8 mouse cellular contexts compared by ENCODE assay signal in genomic region chr7:127966371-127966918, GRCm38 (mm10). TPM values are rescaled to one million over a fixed set of nuclear protein-coding genes. Genes with fewer than 3 reads are reported as not detected.
DNase-seq lines count a peak whose midpoint lies in the region; ATAC-seq and TF ChIP-seq lines count a peak whose summit lies in the region.

No protein-coding gene starts in this region.

- H3K4me3 ChIP-seq in lung, postnatal 0 days (ENCODE audit: low read depth, low read length): peak overlapping the region; percentile 99
- H3K4me3 ChIP-seq in brown adipose tissue, adult 24 weeks (ENCODE audit: insufficient read depth, low read depth, low read length): peak overlapping the region; percentile 99
- H3K4me3 ChIP-seq in limb, embryonic 13.5 days: peak overlapping the region; percentile 93
- H3K4me3 ChIP-seq in small intestine, adult 2 months (ENCODE audit: low read depth, low read length): peak overlapping the region; percentile 72

- no peak for ATAC-seq in lung, postnatal 0 days
- no peak for ATAC-seq in limb, embryonic 13.5 days (ENCODE audit: low FRiP score, low read depth)
- no peak for ATAC-seq in monocyte, adult 5-6 weeks (replicated peaks; ENCODE audit: insufficient number of reproducible peaks, low FRiP score, low TSS enrichment, poor library complexity, severe bottlenecking)

- 9% methylated on average over 10 of the region's 10 CpGs for WGBS in lung, postnatal 0 days
- 8% methylated on average over 10 of the region's 10 CpGs for WGBS in limb, embryonic 13.5 days
- 12% methylated on average over 10 of the region's 10 CpGs for whole genome bisulfite sequencing in small intestine, adult 2 months

- no peak for TF ChIP-seq EP300 in lung, postnatal 0 days (IDR thresholded peaks at IDR 0.05)

- peak overlapping the region; percentile 96 for H3K9ac ChIP-seq in lung, postnatal 0 days (replicated peaks; ENCODE audit: low read depth)
- H3K9ac ChIP-seq in limb, embryonic 13.5 days: peak overlapping the region; percentile 97

- H3K36me3 ChIP-seq in lung, postnatal 0 days (ENCODE audit: insufficient read depth, low read length): peaks cover 8% of the 10 kb centered on the region; the same call in 1 of the 2 replicates
- H3K36me3 ChIP-seq in limb, embryonic 13.5 days: peaks cover 21% of the 10 kb centered on the region
- H3K36me3 ChIP-seq in small intestine, adult 2 months (ENCODE audit: control insufficient read depth, insufficient read depth, low read length): peaks cover 14% of the 10 kb centered on the region

- TF ChIP-seq CTCF in lung, postnatal 0 days (IDR thresholded peaks at IDR 0.05): no peak
- no peak for TF ChIP-seq CTCF in small intestine, adult 2 months (IDR thresholded peaks at IDR 0.05; ENCODE audit: extremely low read depth, insufficient read length, insufficient replicate concordance, low read depth, low read length)

- peaks cover 10% of the 10 kb centered on the region; the same call in 1 of the 2 replicates for H3K4me1 ChIP-seq in lung, postnatal 0 days (ENCODE audit: insufficient read depth, low read depth, low read length)
- H3K4me1 ChIP-seq in brown adipose tissue, adult 24 weeks (ENCODE audit: control insufficient read depth, insufficient read depth, insufficient read length, low read length): peaks cover 4% of the 10 kb centered on the region; the same call in 1 of the 2 replicates
- H3K4me1 ChIP-seq in limb, embryonic 13.5 days: peaks cover 24% of the 10 kb centered on the region
- peaks cover 7% of the 10 kb centered on the region; the same call in 1 of the 2 replicates for H3K4me1 ChIP-seq in small intestine, adult 2 months (ENCODE audit: control insufficient read depth, insufficient read depth, insufficient read length, low read length)

- no peak for TF ChIP-seq POLR2A in small intestine, adult 2 months (IDR thresholded peaks at IDR 0.05; ENCODE audit: low read depth, low read length)

- peak overlapping the region; percentile 97 for H3K27ac ChIP-seq in lung, postnatal 0 days (ENCODE audit: low read length)
- peak overlapping the region; percentile 93 for H3K27ac ChIP-seq in brown adipose tissue, adult 24 weeks (replicated peaks; ENCODE audit: low read depth, low read length)
- peak overlapping the region; percentile 96 for H3K27ac ChIP-seq in limb, embryonic 13.5 days
- H3K27ac ChIP-seq in small intestine, adult 2 months (ENCODE audit: insufficient read depth, low read depth, low read length): peak overlapping the region; percentile 95

- peak overlapping the region; percentile 76 for H3K4me2 ChIP-seq in lung, postnatal 0 days (replicated peaks; ENCODE audit: low read depth, low read length)
- H3K4me2 ChIP-seq in limb, embryonic 13.5 days (replicated peaks): peak overlapping the region; percentile 67

- no peaks in the 10 kb centered on the region for H3K27me3 ChIP-seq in lung, postnatal 0 days (replicated peaks; ENCODE audit: insufficient read depth, low read length)
- H3K27me3 ChIP-seq in limb, embryonic 13.5 days: no peaks in the 10 kb centered on the region
- no peaks in the 10 kb centered on the region for H3K27me3 ChIP-seq in small intestine, adult 2 months (ENCODE audit: control insufficient read depth, insufficient read depth, low read length)

- no peaks in the 10 kb centered on the region for H3K9me3 ChIP-seq in lung, postnatal 0 days (ENCODE audit: low read length)
- H3K9me3 ChIP-seq in limb, embryonic 13.5 days: no peaks in the 10 kb centered on the region

- peak; percentile 30 for DNase-seq in lung, postnatal 0 days (ENCODE audit: low spot score)
- no peak for DNase-seq in lung, postnatal 36 days
- peak; percentile 30 for DNase-seq in forelimb bud, embryonic 11.5 days (ENCODE audit: low read depth, low spot score)
- DNase-seq in right cerebral cortex, postnatal 36 days (ENCODE audit: low spot score in 2 of 2): no peak

RNA-seq across cellular contexts. Expression of gene Fus, which starts 0.8 kb away (rescaled TPM):
- polyA plus RNA-seq in lung, postnatal 0 days (2015; fragmentation: Nextera tagmentation; extraction: Ambion mirVana): 139 and 147 TPM in 2 replicates
- 250 and 260 TPM in 2 replicates for polyA plus RNA-seq in brown adipose tissue, adult 24 weeks (2012; ENCODE audit: insufficient read depth, insufficient read length, missing spikeins)
- 542 and 587 TPM in 2 replicates for polyA plus RNA-seq in limb, embryonic 13.5 days (2015; fragmentation: Nextera tagmentation; extraction: Ambion mirVana)
- 90.6 and 184 TPM in 2 replicates for polyA plus RNA-seq in small intestine, adult 2 months (2012; rRNA removed)
- total RNA-seq in monocyte, adult 5-6 weeks (2017): 85.2 to 172 TPM (median 110 TPM) in 3 replicates

RNA-seq across cellular contexts. Expression of gene Prss36, which starts 19.9 kb away (rescaled TPM):
- 9.2 and 10.0 TPM in 2 replicates for polyA plus RNA-seq in lung, postnatal 0 days (2015; fragmentation: Nextera tagmentation; extraction: Ambion mirVana)
- polyA plus RNA-seq in brown adipose tissue, adult 24 weeks (2012; ENCODE audit: insufficient read depth, insufficient read length, missing spikeins): 20.2 and 23.7 TPM in 2 replicates
- 9.6 and 11.9 TPM in 2 replicates for polyA plus RNA-seq in limb, embryonic 13.5 days (2015; fragmentation: Nextera tagmentation; extraction: Ambion mirVana)
- polyA plus RNA-seq in small intestine, adult 2 months (2012; rRNA removed): 2.6 and 3.3 TPM in 2 replicates
- 1.1 TPM in 2 of 3 replicates, not detected in the other for total RNA-seq in monocyte, adult 5-6 weeks (2017)

RNA-seq across cellular contexts. Expression of gene Pycard, which starts 27.2 kb away (rescaled TPM):
- 33.7 and 35.3 TPM in 2 replicates for polyA plus RNA-seq in lung, postnatal 0 days (2015; fragmentation: Nextera tagmentation; extraction: Ambion mirVana)
- 0.79 and 3.6 TPM in 2 replicates for polyA plus RNA-seq in brown adipose tissue, adult 24 weeks (2012; ENCODE audit: insufficient read depth, insufficient read length, missing spikeins)
- polyA plus RNA-seq in limb, embryonic 13.5 days (2015; fragmentation: Nextera tagmentation; extraction: Ambion mirVana): 22.5 and 27.7 TPM in 2 replicates
- 602 and 952 TPM in 2 replicates for polyA plus RNA-seq in small intestine, adult 2 months (2012; rRNA removed)
- 65.7 to 90.8 TPM (median 79.5 TPM) in 3 replicates for total RNA-seq in monocyte, adult 5-6 weeks (2017)

RNA-seq across cellular contexts. Expression of gene Prss8, which starts 36.5 kb away (rescaled TPM):
- 141 and 152 TPM in 2 replicates for polyA plus RNA-seq in lung, postnatal 0 days (2015; fragmentation: Nextera tagmentation; extraction: Ambion mirVana)
- 0.79 TPM in 1 of 2 replicates, not detected in the other for polyA plus RNA-seq in brown adipose tissue, adult 24 weeks (2012; ENCODE audit: insufficient read depth, insufficient read length, missing spikeins)
- polyA plus RNA-seq in limb, embryonic 13.5 days (2015; fragmentation: Nextera tagmentation; extraction: Ambion mirVana): 4.4 and 5.7 TPM in 2 replicates
- polyA plus RNA-seq in small intestine, adult 2 months (2012; rRNA removed): 30.0 and 41.3 TPM in 2 replicates
- total RNA-seq in monocyte, adult 5-6 weeks (2017): not detected in 3 replicates

RNA-seq across cellular contexts. Expression of gene Trim72, which starts 37.3 kb away (rescaled TPM):
- 0.14 and 0.19 TPM in 2 replicates for polyA plus RNA-seq in lung, postnatal 0 days (2015; fragmentation: Nextera tagmentation; extraction: Ambion mirVana)
- polyA plus RNA-seq in brown adipose tissue, adult 24 weeks (2012; ENCODE audit: insufficient read depth, insufficient read length, missing spikeins): 0.48 and 2.6 TPM in 2 replicates
- 1.7 and 1.8 TPM in 2 replicates for polyA plus RNA-seq in limb, embryonic 13.5 days (2015; fragmentation: Nextera tagmentation; extraction: Ambion mirVana)
- polyA plus RNA-seq in small intestine, adult 2 months (2012; rRNA removed): 7.4 and 8.8 TPM in 2 replicates
- 0.68 TPM in 1 of 3 replicates, not detected in the others for total RNA-seq in monocyte, adult 5-6 weeks (2017)

Comparison
In these comparisons a context has a peak if more than half of its experiments do, and no peak if none do; other contexts are left out.
1. DNase-seq: peak in lung, postnatal 0 days (single experiment) and forelimb bud, embryonic 11.5 days (single experiment); none in lung, postnatal 36 days (single experiment) and right cerebral cortex, postnatal 36 days (0 of 2).
2. RNA of gene Pycard, which starts 27.2 kb away (polyA plus RNA-seq): 602 to 952 TPM in small intestine, adult 2 months; 33.7 to 35.3 TPM in lung, postnatal 0 days, 22.5 to 27.7 TPM in limb, embryonic 13.5 days and 0.79 to 3.6 TPM in brown adipose tissue, adult 24 weeks; every median in the first group is over 10 times any median in the second.
3. Peak in every context shown above with its lines, with median percentiles within 50 percentile points of each other: H3K27ac ChIP-seq and H3K4me3 ChIP-seq.